In genomic region chr11:89299116-89299783, GRCm38 (mm10) we compare ENCODE assay signal across 8 mouse cellular contexts. TPM values are rescaled to one million over a fixed set of nuclear protein-coding genes. Genes with fewer than 3 reads are reported as not detected.
A peak's percentile ranks its signal among the peaks of the same experiment; 100 is the strongest.
DNase-seq lines count a peak whose midpoint lies in the region; ATAC-seq and TF ChIP-seq lines count a peak whose summit lies in the region.

No protein-coding gene starts in this region.

- 0 out of 2 replicates have a peak, but pooled peaks cover 4% of the 10 kb centered on the region for H3K27me3 ChIP-seq in forebrain, embryonic 14.5 days (replicated peaks; ENCODE audit: control insufficient read depth, insufficient read depth, low read length)
- H3K27me3 ChIP-seq in kidney, postnatal 0 days (ENCODE audit: insufficient read depth, low read length): peaks cover 8% of the 10 kb centered on the region; the same call in 1 of the 2 replicates
- peaks cover 4% of the 10 kb centered on the region; the same call in 1 of the 2 replicates for H3K27me3 ChIP-seq in midbrain, embryonic 14.5 days (ENCODE audit: control insufficient read depth, insufficient read depth, low read length)

- H3K9ac ChIP-seq in forebrain, embryonic 14.5 days (ENCODE audit: low read length): peak overlapping the region; percentile 51
- no peak overlapping the region for H3K9ac ChIP-seq in kidney, postnatal 0 days (ENCODE audit: low read depth, low read length)
- H3K9ac ChIP-seq in midbrain, embryonic 14.5 days (replicated peaks; ENCODE audit: low read length): 0 out of 2 replicates have a peak overlapping the region, but pooled peaks have one; percentile 36

- ATAC-seq in forebrain, embryonic 14.5 days: peak; percentile 54
- ATAC-seq in kidney, postnatal 0 days (replicated peaks; ENCODE audit: low FRiP score, low read depth): no peak
- ATAC-seq in midbrain, embryonic 14.5 days (ENCODE audit: low FRiP score, low TSS enrichment): peak; percentile 51
- ATAC-seq in megakaryocyte-erythroid progenitor cell, adult 5-6 weeks (replicated peaks; ENCODE audit: low FRiP score, low TSS enrichment, poor library complexity, severe bottlenecking): no peak

- H3K36me3 ChIP-seq in forebrain, embryonic 14.5 days (ENCODE audit: control insufficient read depth, insufficient read depth, low read length): no peaks in the 10 kb centered on the region
- no peaks in the 10 kb centered on the region for H3K36me3 ChIP-seq in kidney, postnatal 0 days (ENCODE audit: insufficient read depth, low read length)
- no peaks in the 10 kb centered on the region for H3K36me3 ChIP-seq in midbrain, embryonic 14.5 days (ENCODE audit: control insufficient read depth, insufficient read depth, low read length)

- no peak for TF ChIP-seq CTCF in kidney, postnatal 0 days (IDR thresholded peaks at IDR 0.05; ENCODE audit: low read depth)

- H3K9me3 ChIP-seq in forebrain, embryonic 14.5 days (replicated peaks; ENCODE audit: control insufficient read depth, low read length): no peaks in the 10 kb centered on the region
- H3K9me3 ChIP-seq in kidney, postnatal 0 days (replicated peaks; ENCODE audit: low read length): no peaks in the 10 kb centered on the region
- no peaks in the 10 kb centered on the region for H3K9me3 ChIP-seq in midbrain, embryonic 14.5 days (ENCODE audit: control insufficient read depth, low read length)

- peak overlapping the region; percentile 41; the same call in 1 of the 2 replicates for H3K27ac ChIP-seq in forebrain, embryonic 14.5 days (ENCODE audit: low read depth, low read length)
- H3K27ac ChIP-seq in kidney, postnatal 0 days: no peak overlapping the region
- H3K27ac ChIP-seq in midbrain, embryonic 14.5 days (replicated peaks; ENCODE audit: low read depth, low read length): peak overlapping the region; percentile 49

- H3K4me2 ChIP-seq in forebrain, embryonic 14.5 days (ENCODE audit: low read length): peak overlapping the region; percentile 92
- peak overlapping the region; percentile 81 for H3K4me2 ChIP-seq in kidney, postnatal 0 days (ENCODE audit: low read length)
- H3K4me2 ChIP-seq in midbrain, embryonic 14.5 days (ENCODE audit: low read length): peak overlapping the region; percentile 95

- WGBS in forebrain, embryonic 14.5 days: under 1% methylated on average over 33 of the region's 36 CpGs
- 2% methylated on average over 33 of the region's 36 CpGs for WGBS in kidney, postnatal 0 days
- 1% methylated on average over 30 of the region's 36 CpGs for WGBS in midbrain, embryonic 14.5 days

- DNase-seq in kidney, adult 18-20 months: peak; percentile 18
- no peak for DNase-seq in kidney, adult 11 months
- DNase-seq in R1 (ENCODE audit: low read depth, low spot score): peak; percentile 48
- DNase-seq in forebrain, embryonic 14.5 days (ENCODE audit: low spot score): peak; percentile 90
- DNase-seq in kidney, postnatal 0 days (ENCODE audit: low spot score): peak; percentile 46
- peak; percentile 87 for DNase-seq in midbrain, embryonic 14.5 days
- DNase-seq in testis, postnatal 10 days (ENCODE audit: low spot score): no peak

- peak overlapping the region; percentile 73 for H3K4me3 ChIP-seq in forebrain, embryonic 14.5 days (ENCODE audit: low read depth, low read length)
- H3K4me3 ChIP-seq in kidney, postnatal 0 days (replicated peaks; ENCODE audit: low read depth, low read length): peak overlapping the region; percentile 38
- peak overlapping the region; percentile 65 for H3K4me3 ChIP-seq in midbrain, embryonic 14.5 days (replicated peaks; ENCODE audit: low read depth, low read length)

- H3K4me1 ChIP-seq in forebrain, embryonic 14.5 days (ENCODE audit: control insufficient read depth, insufficient read depth, low read length): peaks cover 20% of the 10 kb centered on the region
- H3K4me1 ChIP-seq in kidney, postnatal 0 days (replicated peaks; ENCODE audit: insufficient read depth, low read length): peaks cover 10% of the 10 kb centered on the region; the same call in 1 of the 2 replicates
- peaks cover 16% of the 10 kb centered on the region for H3K4me1 ChIP-seq in midbrain, embryonic 14.5 days (ENCODE audit: control insufficient read depth, insufficient read depth, low read length)

RNA-seq across cellular contexts. Expression of gene Nog, which starts 2.9 kb away (rescaled TPM):
- 3.7 and 4.2 TPM in 2 replicates for polyA plus RNA-seq in forebrain, embryonic 14.5 days (2014; fragmentation: Nextera tagmentation; extraction: Ambion mirVana)
- polyA plus RNA-seq in kidney, postnatal 0 days (2015; fragmentation: Nextera tagmentation; extraction: Ambion mirVana): 1.4 and 2.3 TPM in 2 replicates
- 4.3 and 5.2 TPM in 2 replicates for polyA plus RNA-seq in midbrain, embryonic 14.5 days (2014; fragmentation: Nextera tagmentation; extraction: Ambion mirVana)
- not detected in 2 replicates for total RNA-seq in megakaryocyte-erythroid progenitor cell, adult 5-6 weeks (2014; fragmentation: Nextera tagmentation)
- total RNA-seq in megakaryocyte-erythroid progenitor cell, adult 5-6 weeks (2017): not detected in 2 replicates

Comparison
In these comparisons a context has a peak if more than half of its experiments do, and no peak if none do; other contexts are left out.
1. DNase-seq: peak in kidney, adult 18-20 months (single experiment), R1 (single experiment), forebrain, embryonic 14.5 days (single experiment), kidney, postnatal 0 days (single experiment) and midbrain, embryonic 14.5 days (single experiment); none in kidney, adult 11 months (single experiment) and testis, postnatal 10 days (single experiment).
2. ATAC-seq: peak in forebrain, embryonic 14.5 days (single experiment) and midbrain, embryonic 14.5 days (single experiment); none in kidney, postnatal 0 days (single experiment) and megakaryocyte-erythroid progenitor cell, adult 5-6 weeks (single experiment).
3. Peak in every context shown above with its lines, with median percentiles within 50 percentile points of each other: H3K4me2 ChIP-seq and H3K4me3 ChIP-seq.